Mouse (Mus musculus) forebrain, embryonic 16.5 days (tissue): ENCODE results near the gene Mrps11. TPM values are rescaled to one million over a fixed set of nuclear protein-coding genes. Genes with fewer than 3 reads are reported as not detected.

Source experiments
- ATAC-seq: fragments of 200-750 bp; cut with Nextera tagmentation; 2 replicates; pipeline ENCODE4 v1.8.0; 2017; ENCODE audit warnings: mild to moderate bottlenecking, moderate library complexity
- H3K27ac ChIP-seq: fragments of 300-500 bp; sonication (generic); 2 replicates; pipeline ENCODE4 v1.5.1; 2014; ENCODE audit warnings: low read length, control low read depth
- H3K27me3 ChIP-seq: fragments of 300-500 bp; sonication (generic); replicated peaks from 2 replicates; pipeline ENCODE4 v1.6.1; 2014; ENCODE audit warnings: low read length; ENCODE audit not compliant: control insufficient read depth, insufficient read depth
- H3K36me3 ChIP-seq: fragments of 300-500 bp; sonication (generic); 2 replicates; pipeline ENCODE4 v1.6.1; 2014; ENCODE audit not compliant: control insufficient read depth, insufficient read depth
- H3K4me1 ChIP-seq: fragments of 300-500 bp; sonication (generic); replicated peaks from 2 replicates; pipeline ENCODE4 v1.6.1; 2014; ENCODE audit warnings: low read length; ENCODE audit not compliant: control insufficient read depth, insufficient read depth
- H3K4me2 ChIP-seq: fragments of 300-500 bp; sonication (generic); 2 replicates; pipeline ENCODE4 v1.6.1; 2014; ENCODE audit warnings: mild to moderate bottlenecking, low read length, control low read depth
- H3K4me3 ChIP-seq: fragments of 300-500 bp; sonication (generic); replicated peaks from 2 replicates; pipeline ENCODE4 v1.5.1; 2014; ENCODE audit warnings: mild to moderate bottlenecking, low read length, control low read depth
- H3K9ac ChIP-seq: fragments of 300-500 bp; sonication (generic); replicated peaks from 2 replicates; pipeline ENCODE4 v1.6.1; 2014; ENCODE audit warnings: low read depth, low read length, control low read depth
- H3K9me3 ChIP-seq: fragments of 300-500 bp; sonication (generic); 2 replicates; pipeline ENCODE4 v1.6.1; 2016; ENCODE audit warnings: low read length; ENCODE audit not compliant: control insufficient read depth
- WGBS: fragments of 180-500 bp; shearing (Covaris S2); extraction: QIAGEN DNeasy Blood & Tissue Kit; methylation state at CpG from one replicate; pipeline ENCODE4 v1.1.7; 2014; 5-methylcytosine and 5-hydroxymethylcytosine counted together
- polyA plus RNA-seq: library from polyadenylated mRNA; unstranded; fragments of >200 nt; fragmentation: Nextera tagmentation; extraction: Ambion mirVana; gene quantifications from 2 replicates; pipeline ENCODE4 v1.2.1, GENCODE M21; 2015

The Mrps11 gene
- 72.7 and 73.7 TPM in 2 replicates for polyA plus RNA-seq

GRCm38 (mm10) chr7:78782639-78783581 is at the start of gene Mrps11, which contains the start of gene Mrpl46:
Gene Mrps11 (plus strand): TSS chr7:78783119.
Gene Mrpl46 (minus strand): TSS chr7:78783531.
- ATAC-seq, result peak; percentile 99
- Histone ChIP-seq H3K9ac (peak within 1 kb of the TSS; percentile 63), H3K4me3 (peak within 1 kb of the TSS; percentile 80), H3K4me1 (peaks cover 11% of the 10 kb centered on the region), H3K36me3 (peaks cover 13% of the 10 kb centered on the region), H3K27me3 (no peaks in the 10 kb centered on the region), H3K4me2 (peak within 1 kb of the TSS; percentile 81), H3K9me3 (no peaks in the 10 kb centered on the region), H3K27ac (0 out of 2 replicates have a peak within 1 kb of the TSS, but pooled peaks have one; percentile 58)
- WGBS, result under 1% methylated on average over 44 of the region's 44 CpGs

DNA sequence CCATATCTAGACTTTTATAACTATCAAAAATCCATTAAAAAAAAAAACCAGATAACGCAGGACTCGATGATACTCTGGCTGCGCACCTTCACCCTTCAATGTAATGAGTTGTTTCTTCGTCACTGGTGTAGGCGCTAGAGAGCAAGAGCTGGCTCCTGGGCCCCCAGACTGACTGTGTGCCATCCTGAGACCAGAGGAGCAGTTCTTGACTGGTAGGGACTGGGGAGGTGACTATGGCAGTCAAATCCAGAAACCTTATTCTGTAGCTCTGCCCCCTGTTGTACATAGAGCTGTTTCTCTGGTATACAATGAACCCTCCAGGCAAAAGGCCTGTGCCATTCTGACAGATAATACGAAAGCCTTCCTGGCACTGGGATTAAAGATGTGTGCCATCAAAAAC is 45.7 kb upstream of the Mrps11 start:
- no peak overlapping the region for H3K4me3 ChIP-seq
- H3K4me1 ChIP-seq, result no peaks in the 10 kb centered on the region
- H3K9me3 ChIP-seq, result no peaks in the 10 kb centered on the region
- no peaks in the 10 kb centered on the region for H3K27me3 ChIP-seq
- H3K27ac ChIP-seq, result no peak overlapping the region
- no peak overlapping the region for H3K9ac ChIP-seq
- 96% methylated on average over 6 of the region's 6 CpGs for WGBS
- H3K36me3 ChIP-seq, result no peaks in the 10 kb centered on the region
- H3K4me2 ChIP-seq, result no peak overlapping the region
- ATAC-seq, result no peak

DNA sequence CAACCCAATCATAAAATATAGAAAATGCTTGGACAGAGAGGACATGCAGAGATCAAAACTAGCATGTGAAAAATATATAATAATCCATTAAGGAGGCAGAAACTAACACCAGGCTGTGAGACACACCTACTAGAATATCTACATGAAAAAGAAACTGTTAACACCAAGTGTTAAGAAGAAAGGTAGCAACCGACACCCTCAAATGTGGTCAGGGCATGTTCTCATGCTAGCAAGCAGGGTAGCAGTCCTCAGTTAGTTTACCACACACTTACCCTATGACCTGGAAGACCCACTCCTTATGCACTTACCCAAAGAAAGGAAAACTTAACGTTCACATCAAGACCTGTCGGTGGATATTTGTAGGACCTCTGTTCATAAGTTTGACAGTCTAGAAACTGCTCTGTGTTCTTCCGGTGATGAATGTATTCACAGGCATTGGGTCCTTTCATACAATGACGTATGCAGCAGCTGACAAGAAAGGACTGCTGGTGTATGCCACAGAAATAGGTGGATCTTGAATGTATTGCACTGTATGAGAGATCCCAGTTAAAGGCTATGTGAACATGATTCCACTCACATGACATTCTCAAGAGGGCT is 45.2 kb upstream of the Mrps11 start, which contains the start of gene Ntrk3:
Ntrk3 (minus strand) TSS at position 399 of the 597 bp plus-strand sequence.
- no peak within 1 kb of the TSS for H3K4me3 ChIP-seq
- no peak within 1 kb of the TSS for H3K4me2 ChIP-seq
- no peaks in the 10 kb centered on the region for H3K27me3 ChIP-seq
- 85% methylated on average over 5 of the region's 5 CpGs for WGBS
- no peak for ATAC-seq
- no peaks in the 10 kb centered on the region for H3K9me3 ChIP-seq
- no peak within 1 kb of the TSS for H3K27ac ChIP-seq
- H3K4me1 ChIP-seq, result no peaks in the 10 kb centered on the region
- no peak within 1 kb of the TSS for H3K9ac ChIP-seq
- H3K36me3 ChIP-seq, result no peaks in the 10 kb centered on the region

GRCm38 (mm10) chr7:78739351-78740000 is 43.4 kb upstream of the Mrps11 start:
- Histone ChIP-seq H3K4me2 (no peak overlapping the region), H3K27me3 (no peaks in the 10 kb centered on the region), H3K9me3 (no peaks in the 10 kb centered on the region), H3K36me3 (no peaks in the 10 kb centered on the region), H3K9ac (no peak overlapping the region), H3K4me3 (no peak overlapping the region), H3K27ac (no peak overlapping the region), H3K4me1 (no peaks in the 10 kb centered on the region)
- WGBS, result 77% methylated on average over 8 of the region's 8 CpGs
- no peak for ATAC-seq

- Histone ChIP-seq H3K27ac (no peak overlapping the region), H3K36me3 (no peaks in the 10 kb centered on the region), H3K4me2 (no peak overlapping the region), H3K27me3 (no peaks in the 10 kb centered on the region), H3K4me3 (no peak overlapping the region), H3K4me1 (no peaks in the 10 kb centered on the region), H3K9me3 (no peaks in the 10 kb centered on the region), H3K9ac (no peak overlapping the region)
- ATAC-seq, result no peak
- 85% methylated on average over 5 of the region's 5 CpGs for WGBS
These were observed 39.1 kb upstream of the Mrps11 start for GRCm38 (mm10) chr7:78743731-78744385.

DNA sequence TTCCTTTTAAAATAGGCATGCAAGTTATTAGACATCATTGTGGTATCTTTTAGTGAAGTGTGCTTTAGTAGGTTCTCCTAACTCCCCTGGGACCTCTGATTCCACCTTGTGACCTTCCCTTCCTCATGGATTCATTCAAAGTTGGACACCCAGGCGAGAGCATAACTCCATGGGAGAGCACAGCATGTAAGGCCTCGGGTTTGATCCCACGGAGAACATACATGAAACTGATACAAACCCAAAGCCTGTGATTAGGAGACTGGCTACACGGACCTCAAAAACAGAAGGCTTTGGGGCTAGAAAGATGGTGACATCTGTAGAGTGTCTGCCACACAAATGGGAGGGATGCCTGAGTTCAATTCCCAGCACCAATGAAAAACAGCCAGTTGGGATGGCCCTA is 30.0 kb upstream of the Mrps11 start:
- H3K27me3 ChIP-seq, result no peaks in the 10 kb centered on the region
- 0 out of 2 replicates have a peak overlapping the region, but pooled peaks have one; percentile 48 for H3K27ac ChIP-seq
- 93% methylated on average over 4 of the region's 4 CpGs for WGBS
- no peaks in the 10 kb centered on the region for H3K9me3 ChIP-seq
- H3K4me2 ChIP-seq, result no peak overlapping the region
- no peaks in the 10 kb centered on the region for H3K36me3 ChIP-seq
- H3K9ac ChIP-seq, result no peak overlapping the region
- H3K4me3 ChIP-seq, result no peak overlapping the region
- no peak for ATAC-seq
- H3K4me1 ChIP-seq, result peaks cover 16% of the 10 kb centered on the region

DNA sequence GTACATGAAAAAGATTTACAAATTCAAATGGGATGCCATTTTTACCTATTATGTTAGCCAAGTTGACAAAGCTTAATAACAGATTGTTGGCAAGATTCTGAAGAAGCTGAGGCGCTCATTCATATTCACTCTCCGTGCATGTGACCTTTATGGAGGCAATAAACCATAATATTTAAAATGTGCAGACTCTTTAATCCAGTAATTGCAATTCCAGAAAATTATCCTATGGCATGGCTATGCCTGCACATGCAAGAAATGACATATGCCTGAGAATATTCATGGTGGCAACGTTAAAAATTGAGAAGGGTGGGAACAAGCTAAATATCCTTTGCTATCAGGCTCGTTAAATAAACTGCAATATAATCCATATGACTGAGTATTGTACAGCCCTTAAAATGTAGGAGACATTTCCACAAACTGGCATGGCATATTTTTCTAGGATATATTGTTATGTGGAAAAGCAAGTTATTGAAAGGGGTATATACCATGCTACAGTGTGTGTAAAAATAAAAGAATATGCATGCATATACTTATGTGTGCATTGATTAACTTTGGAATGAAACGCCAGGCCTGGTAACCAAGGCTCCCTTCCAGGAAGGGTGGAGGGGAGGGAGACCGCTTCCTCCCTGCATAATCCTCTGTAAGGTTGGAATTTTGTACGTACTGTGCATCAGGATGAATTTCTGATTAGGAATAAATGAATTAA is 29.0 kb upstream of the Mrps11 start:
- Histone ChIP-seq H3K4me2 (peak overlapping the region; percentile 9), H3K9ac (no peak overlapping the region), H3K4me3 (no peak overlapping the region), H3K36me3 (no peaks in the 10 kb centered on the region), H3K27me3 (no peaks in the 10 kb centered on the region), H3K4me1 (peaks cover 16% of the 10 kb centered on the region), H3K9me3 (no peaks in the 10 kb centered on the region), H3K27ac (peak overlapping the region; percentile 72)
- 37% methylated on average over 7 of the region's 7 CpGs for WGBS
- ATAC-seq, result peak; percentile 87

DNA sequence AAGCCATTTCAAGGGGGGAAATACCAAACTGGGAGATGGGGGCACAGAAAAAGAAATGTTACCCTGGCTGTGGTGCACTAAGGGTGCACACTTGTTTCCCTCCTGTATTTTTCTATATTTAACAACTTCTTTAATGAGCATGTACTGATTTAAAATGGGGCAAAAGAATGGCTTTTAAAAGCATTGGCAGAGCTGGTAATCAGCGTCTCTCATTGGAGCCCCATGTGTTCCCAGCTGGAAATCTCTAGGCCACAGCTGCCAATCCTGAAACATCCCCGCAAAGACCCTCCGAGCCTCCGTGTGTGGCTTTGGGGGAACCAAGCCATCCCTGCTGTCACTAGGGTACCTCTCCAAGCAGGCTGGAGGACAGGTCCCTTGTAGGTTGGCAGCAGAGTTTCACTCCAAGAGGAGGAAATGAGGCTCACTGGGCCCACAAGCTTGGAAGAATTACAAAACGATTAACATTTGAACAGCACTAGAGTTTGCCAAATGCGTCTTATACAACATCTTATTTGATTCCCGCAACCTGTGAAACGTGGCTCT is 28.4 kb upstream of the Mrps11 start:
- peak overlapping the region; percentile 72 for H3K27ac ChIP-seq
- H3K4me1 ChIP-seq, result peaks cover 16% of the 10 kb centered on the region
- H3K9me3 ChIP-seq, result no peaks in the 10 kb centered on the region
- peak; percentile 58 for ATAC-seq
- no peak overlapping the region for H3K9ac ChIP-seq
- WGBS, result 30% methylated on average over 8 of the region's 8 CpGs
- peak overlapping the region; percentile 14 for H3K4me2 ChIP-seq
- H3K4me3 ChIP-seq, result no peak overlapping the region
- H3K36me3 ChIP-seq, result no peaks in the 10 kb centered on the region
- no peaks in the 10 kb centered on the region for H3K27me3 ChIP-seq
